Mouse (Mus musculus): ENCODE measurements at regions not wholly inside any gene's neighbourhood (a gene's known extent, or its start where the extent isn't known, plus 50 kb on each side); places are given as distances from the start of the nearest gene placed in this dataset.

DNA sequence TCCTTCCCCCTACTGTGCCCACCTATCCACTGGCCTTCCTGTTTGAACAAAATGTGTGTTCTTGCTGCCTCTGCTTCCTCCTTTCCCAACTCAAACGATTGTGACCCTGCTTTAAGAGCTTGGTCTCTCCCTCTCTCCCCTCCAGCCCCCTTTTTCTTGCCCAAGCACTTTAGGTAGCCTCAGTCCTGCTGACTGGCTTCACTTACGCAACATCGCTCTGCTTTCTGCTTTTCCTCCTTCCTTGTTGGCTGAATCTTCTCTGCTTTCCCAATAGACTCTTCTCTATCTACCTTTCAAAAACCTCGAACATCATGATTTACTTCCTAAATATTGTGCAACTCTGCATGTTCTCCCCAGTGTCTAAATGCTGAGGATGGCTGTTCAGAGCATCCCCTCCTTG lies 2538.4 kb upstream of the Gm7489 start:
- no peak for TF ChIP-seq POLR2A (IDR thresholded peaks at IDR 0.05; ENCODE audit: extremely low read depth, insufficient read depth, low read length)
- TF ChIP-seq CTCF (IDR thresholded peaks at IDR 0.05; ENCODE audit: low read depth, low read length): no peak
